Mouse (Mus musculus): ENCODE measurements around the gene Impg1. TPM values are rescaled to one million over a fixed set of nuclear protein-coding genes. Genes with fewer than 3 reads are reported as not detected.

Gene Impg1
- polyA plus RNA-seq, 1 experiment from 2014 or later, result 0.14 TPM

DNA sequence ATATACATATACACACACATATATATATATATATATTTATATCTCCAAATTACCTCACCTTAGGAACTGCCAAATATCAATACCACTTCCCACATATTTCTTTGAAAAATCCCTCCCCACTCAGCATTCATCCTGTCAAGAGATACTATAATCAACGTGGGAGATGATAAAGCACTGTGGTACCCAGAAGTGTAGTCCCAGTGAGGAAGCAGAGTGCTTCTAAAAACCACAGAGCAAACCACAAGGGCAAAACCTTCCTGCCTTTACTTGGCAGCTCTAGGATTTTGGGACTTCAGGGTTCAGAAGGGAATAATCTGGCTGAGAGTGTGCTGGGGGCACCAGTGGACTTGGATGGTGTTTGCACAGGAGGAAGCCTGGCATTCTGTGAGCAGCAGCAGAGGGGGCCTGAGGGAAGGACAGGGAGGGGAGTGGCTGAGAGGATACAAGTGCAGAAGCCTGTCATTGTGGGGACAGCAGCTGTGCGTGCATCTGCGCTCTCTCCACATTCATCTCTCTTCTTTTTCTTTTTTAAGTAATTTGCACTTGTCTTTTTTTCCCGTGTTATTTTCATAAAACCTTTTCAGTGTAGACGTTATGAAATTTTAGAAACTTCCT is 24.1 kb downstream of the Impg1 start:
- no peak for ATAC-seq
- H3K27ac ChIP-seq (ENCODE audit: low read length), result no peak overlapping the region
- no peak for DNase-seq (ENCODE audit: low spot score)
- no peaks in the 10 kb centered on the region for H3K9me3 ChIP-seq (ENCODE audit: low read length)
- no peaks in the 10 kb centered on the region for H3K36me3 ChIP-seq (ENCODE audit: insufficient read depth, low read length)
- no peaks in the 10 kb centered on the region for H3K4me1 ChIP-seq (ENCODE audit: insufficient read depth, low read depth, low read length)
- H3K4me3 ChIP-seq (ENCODE audit: low read depth, low read length), result no peak overlapping the region
- no peak overlapping the region for H3K4me2 ChIP-seq (replicated peaks; ENCODE audit: low read depth, low read length)
- WGBS, result 41% methylated on average over 5 of the region's 5 CpGs
- no peaks in the 10 kb centered on the region for H3K27me3 ChIP-seq (replicated peaks; ENCODE audit: insufficient read depth, low read length)
- no peak for TF ChIP-seq EP300 (IDR thresholded peaks at IDR 0.05)
- TF ChIP-seq CTCF (IDR thresholded peaks at IDR 0.05), result no peak
- H3K9ac ChIP-seq (replicated peaks; ENCODE audit: low read depth), result no peak overlapping the region

DNA sequence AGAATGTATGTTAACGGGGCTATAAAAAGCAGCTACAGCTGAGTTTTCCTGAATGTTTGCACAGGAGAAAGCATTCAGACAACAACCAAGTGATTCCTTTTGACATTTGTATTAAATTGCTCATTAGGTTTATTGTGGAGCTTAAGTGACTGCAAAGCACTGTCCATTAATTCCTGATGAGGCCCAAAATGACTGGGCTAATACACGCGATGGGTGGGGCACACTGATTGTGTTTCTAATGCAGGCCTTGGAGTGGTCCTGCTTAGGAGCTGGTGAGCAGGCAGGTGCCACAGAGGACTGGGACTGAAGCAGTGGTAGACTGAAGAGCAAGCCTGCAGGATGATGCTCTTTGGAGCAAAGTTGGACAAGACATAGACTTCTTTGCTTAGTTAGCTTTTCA is 73.9 kb downstream of the Impg1 start:
- ATAC-seq, result no peak
- H3K9ac ChIP-seq (replicated peaks; ENCODE audit: low read depth), result no peak overlapping the region

GRCm38 (mm10) chr9:80391002-80391401 is 74.3 kb downstream of the Impg1 start:
- no peak for ATAC-seq
- H3K4me1 ChIP-seq (ENCODE audit: insufficient read depth, low read depth, low read length), result no peaks in the 10 kb centered on the region
- no peak for TF ChIP-seq EP300 (IDR thresholded peaks at IDR 0.05)
- TF ChIP-seq CTCF (IDR thresholded peaks at IDR 0.05), result no peak
- 75% methylated on average over 5 of the region's 5 CpGs for WGBS
- no peaks in the 10 kb centered on the region for H3K27me3 ChIP-seq (replicated peaks; ENCODE audit: insufficient read depth, low read length)
- no peak for DNase-seq (ENCODE audit: low spot score)
- no peak overlapping the region for H3K27ac ChIP-seq (ENCODE audit: low read length)
- H3K4me2 ChIP-seq (replicated peaks; ENCODE audit: low read depth, low read length), result no peak overlapping the region
- no peaks in the 10 kb centered on the region for H3K9me3 ChIP-seq (ENCODE audit: low read length)
- no peak overlapping the region for H3K9ac ChIP-seq (replicated peaks; ENCODE audit: low read depth)
- no peak overlapping the region for H3K4me3 ChIP-seq (ENCODE audit: low read depth, low read length)
- H3K36me3 ChIP-seq (ENCODE audit: insufficient read depth, low read length), result no peaks in the 10 kb centered on the region

More for the DNA sequence above, 73.9 kb downstream of the Impg1 start:
- no peak for DNase-seq (ENCODE audit: low spot score)
- Histone ChIP-seq H3K4me2 (replicated peaks; ENCODE audit: low read depth, low read length) (no peak overlapping the region), H3K4me3 (ENCODE audit: low read depth, low read length) (no peak overlapping the region), H3K9me3 (ENCODE audit: low read length) (no peaks in the 10 kb centered on the region), H3K4me1 (ENCODE audit: insufficient read depth, low read depth, low read length) (no peaks in the 10 kb centered on the region), H3K27me3 (replicated peaks; ENCODE audit: insufficient read depth, low read length) (no peaks in the 10 kb centered on the region), H3K36me3 (ENCODE audit: insufficient read depth, low read length) (no peaks in the 10 kb centered on the region), H3K27ac (ENCODE audit: low read length) (no peak overlapping the region)
- 88% methylated on average over 3 of the region's 3 CpGs for WGBS
- TF ChIP-seq EP300 (IDR thresholded peaks at IDR 0.05), result no peak
- no peak for TF ChIP-seq CTCF (IDR thresholded peaks at IDR 0.05)

DNA sequence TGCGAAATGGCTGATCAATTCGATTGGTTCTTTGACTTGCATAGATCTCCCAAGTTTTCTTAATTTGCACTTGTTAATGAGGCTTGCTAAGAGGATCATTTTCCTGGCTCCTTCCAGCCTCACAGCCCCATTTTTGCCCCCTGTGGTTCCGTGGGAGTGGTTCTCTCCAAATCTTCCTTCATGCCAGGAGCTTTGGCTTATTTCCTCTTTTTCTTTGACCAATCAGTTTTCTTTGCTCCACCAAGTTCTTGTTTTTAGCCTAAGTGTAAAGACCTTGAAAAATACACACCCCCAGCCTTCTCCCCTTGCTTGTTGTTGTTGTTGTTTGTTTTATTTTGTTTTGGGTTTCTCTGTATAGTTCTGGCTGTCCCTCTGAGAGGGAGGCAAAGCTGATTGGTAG is 77.4 kb downstream of the Impg1 start:
- 94% methylated on average over 3 of the region's 3 CpGs for WGBS
- no peaks in the 10 kb centered on the region for H3K36me3 ChIP-seq (ENCODE audit: insufficient read depth, low read length)
- no peak overlapping the region for H3K4me3 ChIP-seq (ENCODE audit: low read depth, low read length)
- no peaks in the 10 kb centered on the region for H3K9me3 ChIP-seq (ENCODE audit: low read length)
- H3K9ac ChIP-seq (replicated peaks; ENCODE audit: low read depth), result no peak overlapping the region
- no peaks in the 10 kb centered on the region for H3K4me1 ChIP-seq (ENCODE audit: insufficient read depth, low read depth, low read length)
- H3K27me3 ChIP-seq (replicated peaks; ENCODE audit: insufficient read depth, low read length), result no peaks in the 10 kb centered on the region
- DNase-seq (ENCODE audit: low spot score), result no peak
- no peak for ATAC-seq
- no peak overlapping the region for H3K27ac ChIP-seq (ENCODE audit: low read length)
- no peak for TF ChIP-seq CTCF (IDR thresholded peaks at IDR 0.05)
- TF ChIP-seq EP300 (IDR thresholded peaks at IDR 0.05), result no peak
- no peak overlapping the region for H3K4me2 ChIP-seq (replicated peaks; ENCODE audit: low read depth, low read length)

DNA sequence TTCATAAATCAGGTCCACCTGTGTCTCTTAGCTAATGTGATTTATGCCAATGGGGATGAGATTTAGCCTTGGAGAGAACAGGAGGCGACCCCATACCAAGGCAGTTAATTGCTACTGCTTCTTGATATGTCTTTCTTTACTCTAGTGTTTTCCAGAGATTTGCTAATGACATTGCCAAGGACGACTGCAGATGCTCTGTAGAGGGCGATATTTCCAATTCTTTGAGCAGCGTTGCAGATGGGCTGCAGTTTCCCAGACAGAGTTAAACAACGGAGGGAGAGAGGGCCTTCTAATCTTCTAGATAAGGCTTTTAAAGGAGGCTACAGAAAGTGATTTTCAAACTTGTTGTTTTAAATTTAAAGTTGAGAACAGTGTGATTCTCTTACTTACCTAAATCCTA is 78.8 kb downstream of the Impg1 start:
- Histone ChIP-seq H3K9me3 (ENCODE audit: low read length) (no peaks in the 10 kb centered on the region), H3K9ac (replicated peaks; ENCODE audit: low read depth) (no peak overlapping the region), H3K36me3 (ENCODE audit: insufficient read depth, low read length) (no peaks in the 10 kb centered on the region), H3K27me3 (replicated peaks; ENCODE audit: insufficient read depth, low read length) (no peaks in the 10 kb centered on the region), H3K27ac (ENCODE audit: low read length) (no peak overlapping the region), H3K4me2 (replicated peaks; ENCODE audit: low read depth, low read length) (no peak overlapping the region), H3K4me3 (ENCODE audit: low read depth, low read length) (no peak overlapping the region), H3K4me1 (ENCODE audit: insufficient read depth, low read depth, low read length) (no peaks in the 10 kb centered on the region)
- DNase-seq (ENCODE audit: low spot score) (peak; percentile 59), ATAC-seq (no peak)
- TF ChIP-seq CTCF (IDR thresholded peaks at IDR 0.05), result peak; percentile 56
- TF ChIP-seq EP300 (IDR thresholded peaks at IDR 0.05), result no peak
- 20% methylated on average over 5 of the region's 5 CpGs for WGBS

- DNase-seq (ENCODE audit: low spot score) (peak; percentile 23), ATAC-seq (no peak)
- Histone ChIP-seq H3K4me1 (ENCODE audit: insufficient read depth, low read depth, low read length) (no peaks in the 10 kb centered on the region), H3K27me3 (replicated peaks; ENCODE audit: insufficient read depth, low read length) (no peaks in the 10 kb centered on the region), H3K9me3 (ENCODE audit: low read length) (no peaks in the 10 kb centered on the region), H3K4me2 (replicated peaks; ENCODE audit: low read depth, low read length) (no peak overlapping the region), H3K9ac (replicated peaks; ENCODE audit: low read depth) (no peak overlapping the region), H3K4me3 (ENCODE audit: low read depth, low read length) (no peak overlapping the region), H3K27ac (ENCODE audit: low read length) (no peak overlapping the region), H3K36me3 (ENCODE audit: insufficient read depth, low read length) (no peaks in the 10 kb centered on the region)
- TF ChIP-seq CTCF (IDR thresholded peaks at IDR 0.05), result peak; percentile 82
- TF ChIP-seq EP300 (IDR thresholded peaks at IDR 0.05), result no peak
- WGBS, result 41% methylated on average over 7 of the region's 7 CpGs
Observed at GRCm38 (mm10) chr9:80386000-80386399, 79.3 kb downstream of the Impg1 start.

- Histone ChIP-seq H3K27ac (ENCODE audit: low read length) (no peak overlapping the region), H3K9me3 (ENCODE audit: low read length) (no peaks in the 10 kb centered on the region), H3K4me3 (ENCODE audit: low read depth, low read length) (no peak overlapping the region), H3K27me3 (replicated peaks; ENCODE audit: insufficient read depth, low read length) (no peaks in the 10 kb centered on the region), H3K4me1 (ENCODE audit: insufficient read depth, low read depth, low read length) (no peaks in the 10 kb centered on the region), H3K36me3 (ENCODE audit: insufficient read depth, low read length) (no peaks in the 10 kb centered on the region), H3K4me2 (replicated peaks; ENCODE audit: low read depth, low read length) (no peak overlapping the region), H3K9ac (replicated peaks; ENCODE audit: low read depth) (no peak overlapping the region)
- TF ChIP-seq EP300 (IDR thresholded peaks at IDR 0.05) (no peak), CTCF (IDR thresholded peaks at IDR 0.05) (no peak)
- ATAC-seq (no peak), DNase-seq (ENCODE audit: low spot score) (no peak)
- WGBS, result 67% methylated on average over 4 of the region's 4 CpGs
Observed at GRCm38 (mm10) chr9:80382711-80383110, 82.6 kb downstream of the Impg1 start.

Measured in lung, postnatal 0 days (tissue).